Mouse (Mus musculus) forebrain, embryonic 10.5 days (tissue): ENCODE data around the gene Rps6kc1. TPM values are rescaled to one million over a fixed set of nuclear protein-coding genes. Genes with fewer than 3 reads are reported as not detected.

Experiments
- DNase-seq: peaks from one replicate; pipeline ENCODE4 v3.0.0-alpha.2; 2017; ENCODE audit warnings: low spot score; ENCODE audit errors: extremely low spot score
- H3K27ac ChIP-seq: fragments of 300-500 bp; sonication (generic); 2 replicates; pipeline ENCODE4 v1.5.1; 2016; ENCODE audit warnings: mild to moderate bottlenecking
- H3K27me3 ChIP-seq: fragments of 300-500 bp; sonication (generic); 2 replicates; pipeline ENCODE4 v1.6.1; 2016; ENCODE audit warnings: mild to moderate bottlenecking; ENCODE audit not compliant: poor library complexity, severe bottlenecking
- H3K36me3 ChIP-seq: fragments of 300-500 bp; sonication (generic); replicated peaks from 2 replicates; pipeline ENCODE4 v1.6.1; 2016; ENCODE audit warnings: mild to moderate bottlenecking, moderate library complexity
- H3K4me1 ChIP-seq: fragments of 300-500 bp; sonication (generic); 2 replicates; pipeline ENCODE4 v1.6.1; 2016
- H3K4me3 ChIP-seq: fragments of 300-500 bp; sonication (generic); 2 replicates; pipeline ENCODE4 v1.5.1; 2016; ENCODE audit warnings: mild to moderate bottlenecking, moderate library complexity
- H3K9me3 ChIP-seq: fragments of 300-500 bp; sonication (generic); 2 replicates; pipeline ENCODE4 v1.6.1; 2016; ENCODE audit warnings: mild to moderate bottlenecking, moderate library complexity
- WGBS: fragments of 180-500 bp; shearing (Covaris S2); methylation state at CpG from one replicate; pipeline ENCODE4 v1.1.7; 2016; 5-methylcytosine and 5-hydroxymethylcytosine counted together
- polyA plus RNA-seq: library from polyadenylated mRNA; unstranded; fragments of >200 nt; fragmentation: Nextera tagmentation; extraction: Ambion mirVana; gene quantifications from 2 replicates; pipeline ENCODE4 v1.2.1, GENCODE M21; 2016

Rps6kc1 gene
- polyA plus RNA-seq, 1 experiment from 2014 or later, result 17.3 TPM

- DNase-seq, result no peak
- Histone ChIP-seq H3K4me1 (no peaks in the 10 kb centered on the region), H3K36me3 (peaks cover 59% of the 10 kb centered on the region), H3K27ac (no peak overlapping the region), H3K27me3 (no peaks in the 10 kb centered on the region), H3K9me3 (no peaks in the 10 kb centered on the region), H3K4me3 (no peak overlapping the region)
- 88% methylated on average over 6 of the region's 6 CpGs for WGBS
Observed at GRCm38 (mm10) chr1:190893559-190894167, 17.9 kb downstream of the Rps6kc1 start.

- Histone ChIP-seq H3K36me3 (peaks cover 56% of the 10 kb centered on the region), H3K27ac (no peak overlapping the region), H3K27me3 (no peaks in the 10 kb centered on the region), H3K4me1 (peaks cover 8% of the 10 kb centered on the region), H3K9me3 (no peaks in the 10 kb centered on the region), H3K4me3 (no peak overlapping the region)
- WGBS, result 91% methylated on average over 16 of the region's 16 CpGs
- DNase-seq, result no peak
Observed at GRCm38 (mm10) chr1:190888646-190889045, 22.9 kb downstream of the Rps6kc1 start.

- Histone ChIP-seq H3K4me1 (peaks cover 8% of the 10 kb centered on the region), H3K36me3 (peaks cover 56% of the 10 kb centered on the region), H3K4me3 (no peak overlapping the region), H3K9me3 (no peaks in the 10 kb centered on the region), H3K27me3 (no peaks in the 10 kb centered on the region), H3K27ac (no peak overlapping the region)
- 89% methylated on average over 2 of the region's 2 CpGs for WGBS
- no peak for DNase-seq
Observed at GRCm38 (mm10) chr1:190888031-190888430, 23.5 kb downstream of the Rps6kc1 start.

GRCm38 (mm10) chr1:190886014-190886413 is 25.6 kb downstream of the Rps6kc1 start:
- Histone ChIP-seq H3K36me3 (peaks cover 45% of the 10 kb centered on the region), H3K27me3 (no peaks in the 10 kb centered on the region), H3K27ac (no peak overlapping the region), H3K4me1 (peaks cover 8% of the 10 kb centered on the region), H3K4me3 (no peak overlapping the region), H3K9me3 (no peaks in the 10 kb centered on the region)
- no peak for DNase-seq
- 92% methylated on average over 4 of the region's 4 CpGs for WGBS

- Histone ChIP-seq H3K27ac (no peak overlapping the region), H3K27me3 (no peaks in the 10 kb centered on the region), H3K36me3 (peaks cover 30% of the 10 kb centered on the region), H3K4me1 (peaks cover 8% of the 10 kb centered on the region), H3K9me3 (no peaks in the 10 kb centered on the region), H3K4me3 (no peak overlapping the region)
- 9% methylated on average over 2 of the region's 2 CpGs for WGBS
- DNase-seq, result peak; percentile 21
Observed at GRCm38 (mm10) chr1:190881422-190881821, 30.1 kb downstream of the Rps6kc1 start.

- peaks cover 36% of the 10 kb centered on the region for H3K36me3 ChIP-seq
- H3K9me3 ChIP-seq, result no peaks in the 10 kb centered on the region
- no peak overlapping the region for H3K4me3 ChIP-seq
- H3K4me1 ChIP-seq, result peaks cover 8% of the 10 kb centered on the region
- WGBS, result 88% methylated on average over 6 of the region's 6 CpGs
- H3K27ac ChIP-seq, result no peak overlapping the region
- no peaks in the 10 kb centered on the region for H3K27me3 ChIP-seq
- no peak for DNase-seq
Observed at GRCm38 (mm10) chr1:190880638-190881037, 30.9 kb downstream of the Rps6kc1 start.

DNA sequence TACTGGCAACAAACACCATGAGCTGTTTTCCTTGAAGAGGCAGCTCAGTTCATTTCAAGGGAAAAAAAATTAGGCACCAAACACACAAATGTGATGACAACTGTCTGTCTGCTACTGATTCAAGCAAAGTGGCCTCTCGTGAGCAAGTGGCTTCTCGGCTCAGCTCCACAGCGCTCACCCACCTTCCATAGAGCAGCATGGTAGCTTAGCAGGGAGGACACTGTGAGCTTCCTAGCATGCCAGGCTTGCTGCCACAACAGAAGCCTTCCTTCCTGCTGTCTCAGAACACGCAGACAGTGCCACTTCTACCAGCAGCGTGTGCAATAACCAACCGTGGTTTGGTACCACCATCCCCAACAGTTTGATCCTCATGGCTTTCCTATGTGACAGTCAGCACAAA is 35.8 kb downstream of the Rps6kc1 start:
- no peak for DNase-seq
- no peak overlapping the region for H3K27ac ChIP-seq
- H3K27me3 ChIP-seq, result no peaks in the 10 kb centered on the region
- H3K9me3 ChIP-seq, result no peaks in the 10 kb centered on the region
- no peak overlapping the region for H3K4me3 ChIP-seq
- no peaks in the 10 kb centered on the region for H3K4me1 ChIP-seq
- H3K36me3 ChIP-seq, result peaks cover 39% of the 10 kb centered on the region
- WGBS, result 94% methylated on average over 6 of the region's 6 CpGs

DNA sequence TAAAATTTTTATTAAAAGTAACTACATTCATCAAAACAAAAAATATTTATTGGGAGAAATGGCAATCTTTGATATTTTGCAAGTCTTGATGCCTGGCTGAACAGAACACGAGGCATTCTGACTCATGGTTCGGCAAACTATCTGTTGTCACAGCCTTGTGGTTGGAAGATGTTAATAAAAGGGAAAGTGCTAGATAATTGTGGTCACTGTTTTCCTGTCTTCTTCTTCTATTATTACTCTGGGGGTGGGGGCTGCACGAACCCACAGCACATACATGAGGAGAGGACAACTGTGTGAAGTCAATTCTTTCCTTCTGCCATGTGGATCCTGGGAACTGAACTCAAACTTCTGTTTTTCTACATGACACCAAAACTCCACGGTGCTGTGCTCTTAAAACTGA is 36.5 kb downstream of the Rps6kc1 start:
- H3K36me3 ChIP-seq, result peaks cover 42% of the 10 kb centered on the region
- no peaks in the 10 kb centered on the region for H3K27me3 ChIP-seq
- no peaks in the 10 kb centered on the region for H3K4me1 ChIP-seq
- no peak overlapping the region for H3K4me3 ChIP-seq
- no peak overlapping the region for H3K27ac ChIP-seq
- DNase-seq, result no peak
- 91% methylated on average over 4 of the region's 4 CpGs for whole genome bisulfite sequencing
- no peaks in the 10 kb centered on the region for H3K9me3 ChIP-seq

- H3K27me3 ChIP-seq, result no peaks in the 10 kb centered on the region
- DNase-seq, result no peak
- no peak overlapping the region for H3K4me3 ChIP-seq
- 95% methylated on average over 12 of the region's 12 CpGs for WGBS
- H3K36me3 ChIP-seq, result peaks cover 53% of the 10 kb centered on the region
- H3K4me1 ChIP-seq, result no peaks in the 10 kb centered on the region
- H3K9me3 ChIP-seq, result no peaks in the 10 kb centered on the region
- no peak overlapping the region for H3K27ac ChIP-seq
Observed at GRCm38 (mm10) chr1:190871068-190871467, 40.5 kb downstream of the Rps6kc1 start.

GRCm38 (mm10) chr1:190869996-190870395 is 41.6 kb downstream of the Rps6kc1 start:
- H3K36me3 ChIP-seq, result peaks cover 49% of the 10 kb centered on the region
- no peak overlapping the region for H3K4me3 ChIP-seq
- WGBS, result 94% methylated on average over 4 of the region's 4 CpGs
- DNase-seq, result no peak
- no peaks in the 10 kb centered on the region for H3K9me3 ChIP-seq
- H3K4me1 ChIP-seq, result no peaks in the 10 kb centered on the region
- H3K27me3 ChIP-seq, result no peaks in the 10 kb centered on the region
- no peak overlapping the region for H3K27ac ChIP-seq

DNA sequence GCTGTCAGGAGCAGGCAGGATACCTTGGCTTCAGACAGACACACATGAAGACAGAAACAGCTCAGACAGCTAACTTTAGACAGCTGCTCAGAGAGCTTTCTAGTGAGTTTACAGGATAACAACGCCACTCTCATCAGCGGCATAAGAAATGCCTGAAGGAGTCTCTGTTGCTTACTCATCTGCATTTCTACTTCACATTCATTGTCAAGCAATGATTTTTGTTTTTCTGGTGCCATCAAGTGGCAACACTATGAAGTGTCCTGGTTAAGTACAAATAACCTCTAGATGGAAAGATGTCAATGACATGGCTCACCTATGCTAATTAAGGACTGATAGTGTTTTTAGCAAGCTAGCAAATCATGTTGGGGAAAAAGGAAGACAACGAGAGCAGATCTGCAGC is 42.8 kb downstream of the Rps6kc1 start:
- no peak for DNase-seq
- Histone ChIP-seq H3K36me3 (peaks cover 46% of the 10 kb centered on the region), H3K27me3 (no peaks in the 10 kb centered on the region), H3K27ac (no peak overlapping the region), H3K9me3 (no peaks in the 10 kb centered on the region), H3K4me3 (no peak overlapping the region), H3K4me1 (no peaks in the 10 kb centered on the region)
- WGBS, result 92% methylated on average over 3 of the region's 3 CpGs

DNA sequence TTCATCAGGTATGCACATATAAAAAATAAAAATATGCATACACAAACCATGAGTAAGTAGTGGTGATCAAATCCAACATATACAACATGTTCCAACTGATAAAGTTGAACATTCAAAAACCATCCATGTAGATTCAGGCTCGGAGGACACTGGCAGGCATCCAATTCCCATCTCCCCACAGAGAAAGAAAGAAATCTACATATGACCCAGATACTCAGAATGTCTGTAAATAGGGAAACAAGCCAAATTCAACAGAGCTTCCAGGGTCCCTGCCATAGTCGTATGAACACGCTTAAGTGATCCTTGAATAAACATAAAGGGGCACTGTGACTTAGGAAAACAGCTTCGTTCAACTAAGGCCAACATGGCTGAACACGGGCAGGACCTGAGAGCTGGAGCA is 49.9 kb downstream of the Rps6kc1 start:
- no peaks in the 10 kb centered on the region for H3K9me3 ChIP-seq
- WGBS, result 92% methylated on average over 5 of the region's 5 CpGs
- H3K27me3 ChIP-seq, result no peaks in the 10 kb centered on the region
- DNase-seq, result no peak
- H3K4me3 ChIP-seq, result no peak overlapping the region
- H3K36me3 ChIP-seq, result peaks cover 3% of the 10 kb centered on the region; the same call in 1 of the 2 replicates
- no peaks in the 10 kb centered on the region for H3K4me1 ChIP-seq
- H3K27ac ChIP-seq, result no peak overlapping the region

DNA sequence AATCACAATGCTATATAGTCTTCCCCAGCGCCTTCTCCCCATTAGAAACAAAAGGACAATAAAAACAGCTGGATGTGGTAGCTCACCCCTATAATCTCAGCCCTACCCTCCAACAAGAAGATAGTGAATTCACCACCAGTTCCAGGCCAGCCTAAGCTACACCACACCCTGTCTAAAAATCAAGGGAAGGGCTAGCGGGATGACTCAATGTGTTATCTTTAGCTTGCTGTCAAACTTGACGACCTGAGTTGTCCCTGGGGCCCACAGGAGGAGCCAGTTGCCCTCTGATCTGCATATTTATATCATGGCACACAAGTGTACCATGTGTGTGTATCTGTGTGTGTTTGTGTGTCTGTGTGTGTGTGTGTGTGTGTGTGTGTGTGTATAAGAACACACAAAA is 57.1 kb downstream of the Rps6kc1 start:
- H3K9me3 ChIP-seq, result peaks cover 6% of the 10 kb centered on the region; the same call in 1 of the 2 replicates
- H3K4me1 ChIP-seq, result peaks cover 4% of the 10 kb centered on the region; the same call in 1 of the 2 replicates
- peaks cover 16% of the 10 kb centered on the region for H3K36me3 ChIP-seq
- no peaks in the 10 kb centered on the region for H3K27me3 ChIP-seq
- H3K27ac ChIP-seq, result no peak overlapping the region
- 89% methylated on average over 3 of the region's 3 CpGs for WGBS
- no peak overlapping the region for H3K4me3 ChIP-seq
- no peak for DNase-seq
